15 mouse cellular contexts compared by ENCODE assay signal in the genomic region with DNA sequence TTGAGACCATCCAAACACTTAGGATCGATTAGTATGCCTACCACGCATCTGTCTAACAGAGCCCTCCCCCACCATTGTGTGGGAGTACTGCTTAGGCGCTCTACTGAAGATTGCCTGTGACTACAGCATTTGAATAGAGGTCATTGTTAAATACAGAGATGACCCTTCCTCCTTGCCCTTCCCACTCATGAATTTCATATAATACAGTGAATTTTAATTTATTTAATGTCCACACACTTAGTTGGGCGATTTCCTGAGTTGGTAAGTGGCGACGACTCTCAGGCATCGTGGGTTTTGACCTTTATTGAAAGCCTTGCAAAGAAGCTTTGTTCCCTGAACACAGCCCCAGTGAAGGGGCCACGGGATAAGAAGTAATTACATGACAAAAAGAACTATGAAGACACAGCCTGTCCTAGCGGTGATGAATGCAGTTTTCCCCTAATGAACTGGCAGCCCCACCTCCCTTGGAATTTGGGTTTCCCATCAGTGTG.
DNase-seq lines count a peak whose midpoint lies in the region; ATAC-seq lines count a peak whose summit lies in the region.
"Had no signal": no experiment of that assay in that cellular context is flagged by ENCODE, and none has a peak within 500 bp of the region (broad histone marks: within the 10 kb centered on the region; RNA-seq: fewer than 3 reads in every experiment).

No protein-coding gene starts in this region.

- peak overlapping the region; percentile 15; the same call in 1 of the 2 replicates for H3K4me2 ChIP-seq in midbrain, embryonic 11.5 days
- no peak overlapping the region for H3K4me2 ChIP-seq in midbrain, embryonic 16.5 days (ENCODE audit: low read length)
- H3K4me2 ChIP-seq in hindbrain, embryonic 12.5 days (replicated peaks): peak overlapping the region; percentile 31; the same call in 1 of the 2 replicates
- H3K4me2 ChIP-seq in kidney, embryonic 16.5 days (replicated peaks; ENCODE audit: low read depth, low read length): no peak overlapping the region
- H3K4me2 ChIP-seq: hindbrain, embryonic 15.5 days; kidney, embryonic 15.5 days; liver, embryonic 15.5 days had no signal

- H3K27me3 ChIP-seq in midbrain, embryonic 11.5 days (ENCODE audit: control insufficient read depth, insufficient read depth, low read length): peaks cover 7% of the 10 kb centered on the region
- H3K27me3 ChIP-seq in midbrain, embryonic 16.5 days (ENCODE audit: control insufficient read depth, insufficient read depth, low read depth, low read length): no peaks in the 10 kb centered on the region
- no peaks in the 10 kb centered on the region for H3K27me3 ChIP-seq in embryonic facial prominence, embryonic 10.5 days (replicated peaks; ENCODE audit: low read depth, poor library complexity, severe bottlenecking)
- H3K27me3 ChIP-seq in hindbrain, embryonic 12.5 days: peaks cover 3% of the 10 kb centered on the region
- no peaks in the 10 kb centered on the region for H3K27me3 ChIP-seq in kidney, embryonic 16.5 days (ENCODE audit: insufficient read depth, low read length)
- H3K27me3 ChIP-seq: hindbrain, embryonic 15.5 days; kidney, embryonic 15.5 days; liver, embryonic 15.5 days had no signal

- H3K9ac ChIP-seq in midbrain, embryonic 11.5 days (ENCODE audit: low read length): no peak overlapping the region
- no peak overlapping the region for H3K9ac ChIP-seq in midbrain, embryonic 16.5 days (ENCODE audit: low read depth, low read length)
- H3K9ac ChIP-seq in hindbrain, embryonic 12.5 days: no peak overlapping the region
- H3K9ac ChIP-seq in kidney, embryonic 16.5 days (replicated peaks; ENCODE audit: low read length): no peak overlapping the region
- H3K9ac ChIP-seq: hindbrain, embryonic 15.5 days; kidney, embryonic 15.5 days; liver, embryonic 15.5 days had no signal

- peak; percentile 93 for DNase-seq in midbrain, embryonic 11.5 days (ENCODE audit: low spot score, missing footprints)
- DNase-seq in embryonic facial prominence, embryonic 10.5 days (ENCODE audit: low spot score): peak; percentile 22
- DNase-seq in natural killer cell, adult 2 months (ENCODE audit: low spot score in 2 of 2): no peak
- DNase-seq in layer of hippocampus, postnatal 14 days (ENCODE audit: low spot score in 2 of 2): no peak
- DNase-seq in urinary bladder, postnatal 10 days (ENCODE audit: low spot score): no peak
- DNase-seq: cerebellum, postnatal 10 days; left cerebral cortex, postnatal 4 days; right cerebral cortex, postnatal 14 days; thymus, adult 18-20 months had no signal

- ATAC-seq in midbrain, embryonic 11.5 days (ENCODE audit: low FRiP score): peak; percentile 94
- ATAC-seq in midbrain, embryonic 16.5 days: no peak
- ATAC-seq in hindbrain, embryonic 12.5 days (ENCODE audit: low FRiP score): peak; percentile 90
- ATAC-seq in kidney, embryonic 16.5 days (ENCODE audit: low FRiP score, low TSS enrichment): no peak

- H3K27ac ChIP-seq in midbrain, embryonic 11.5 days (ENCODE audit: low read depth, low read length): no peak overlapping the region
- no peak overlapping the region for H3K27ac ChIP-seq in midbrain, embryonic 16.5 days (ENCODE audit: low read length)
- no peak overlapping the region; the same call in 1 of the 2 replicates for H3K27ac ChIP-seq in embryonic facial prominence, embryonic 10.5 days (replicated peaks)
- 0 out of 2 replicates have a peak overlapping the region, but pooled peaks have one; percentile 18 for H3K27ac ChIP-seq in hindbrain, embryonic 12.5 days
- no peak overlapping the region for H3K27ac ChIP-seq in kidney, embryonic 16.5 days (ENCODE audit: low read length)
- H3K27ac ChIP-seq: hindbrain, embryonic 15.5 days; kidney, embryonic 15.5 days; liver, embryonic 15.5 days had no signal

- H3K4me1 ChIP-seq in midbrain, embryonic 11.5 days (ENCODE audit: control insufficient read depth, insufficient read depth, low read length): peaks cover 17% of the 10 kb centered on the region
- H3K4me1 ChIP-seq in midbrain, embryonic 16.5 days (ENCODE audit: control insufficient read depth, insufficient read depth, low read length): no peaks in the 10 kb centered on the region
- no peaks in the 10 kb centered on the region; the same call in 1 of the 2 replicates for H3K4me1 ChIP-seq in embryonic facial prominence, embryonic 10.5 days
- peaks cover 15% of the 10 kb centered on the region for H3K4me1 ChIP-seq in hindbrain, embryonic 12.5 days
- H3K4me1 ChIP-seq in kidney, embryonic 16.5 days (ENCODE audit: insufficient read depth, low read length): no peaks in the 10 kb centered on the region
- H3K4me1 ChIP-seq: hindbrain, embryonic 15.5 days; kidney, embryonic 15.5 days; liver, embryonic 15.5 days had no signal

- no peaks in the 10 kb centered on the region for H3K9me3 ChIP-seq in midbrain, embryonic 11.5 days (ENCODE audit: control insufficient read depth, low read length)
- H3K9me3 ChIP-seq in midbrain, embryonic 16.5 days (replicated peaks; ENCODE audit: control insufficient read depth, low read length, poor library complexity, severe bottlenecking): no peaks in the 10 kb centered on the region
- H3K9me3 ChIP-seq in embryonic facial prominence, embryonic 10.5 days: no peaks in the 10 kb centered on the region
- no peaks in the 10 kb centered on the region for H3K9me3 ChIP-seq in hindbrain, embryonic 12.5 days (replicated peaks)
- no peaks in the 10 kb centered on the region for H3K9me3 ChIP-seq in kidney, embryonic 16.5 days (ENCODE audit: low read length)
- H3K9me3 ChIP-seq: hindbrain, embryonic 15.5 days; kidney, embryonic 15.5 days; liver, embryonic 15.5 days had no signal

- WGBS in midbrain, embryonic 11.5 days: 20% methylated on average over 9 of the region's 9 CpGs
- WGBS in midbrain, embryonic 16.5 days: 15% methylated on average over 9 of the region's 9 CpGs
- 51% methylated on average over 9 of the region's 9 CpGs for WGBS in embryonic facial prominence, embryonic 10.5 days
- 23% methylated on average over 9 of the region's 9 CpGs for WGBS in hindbrain, embryonic 12.5 days
- 72% methylated on average over 9 of the region's 9 CpGs for WGBS in kidney, embryonic 16.5 days

- no peak overlapping the region for H3K4me3 ChIP-seq in midbrain, embryonic 11.5 days (ENCODE audit: low read depth, low read length)
- no peak overlapping the region for H3K4me3 ChIP-seq in midbrain, embryonic 16.5 days (ENCODE audit: low read depth, low read length)
- H3K4me3 ChIP-seq in embryonic facial prominence, embryonic 10.5 days: no peak overlapping the region
- no peak overlapping the region for H3K4me3 ChIP-seq in hindbrain, embryonic 12.5 days
- H3K4me3 ChIP-seq in kidney, embryonic 16.5 days (ENCODE audit: low read length): no peak overlapping the region
- H3K4me3 ChIP-seq: hindbrain, embryonic 15.5 days; kidney, embryonic 15.5 days; liver, embryonic 15.5 days had no signal

- H3K36me3 ChIP-seq in midbrain, embryonic 11.5 days (ENCODE audit: control insufficient read depth, insufficient read depth, low read length): no peaks in the 10 kb centered on the region
- no peaks in the 10 kb centered on the region for H3K36me3 ChIP-seq in midbrain, embryonic 16.5 days (ENCODE audit: control insufficient read depth, insufficient read depth, low read length)
- no peaks in the 10 kb centered on the region for H3K36me3 ChIP-seq in embryonic facial prominence, embryonic 10.5 days (replicated peaks)
- H3K36me3 ChIP-seq in hindbrain, embryonic 12.5 days: no peaks in the 10 kb centered on the region
- H3K36me3 ChIP-seq in kidney, embryonic 16.5 days (ENCODE audit: insufficient read depth, low read length): no peaks in the 10 kb centered on the region
- H3K36me3 ChIP-seq: hindbrain, embryonic 15.5 days; kidney, embryonic 15.5 days; liver, embryonic 15.5 days had no signal

Comparison
In these comparisons a context has a peak if more than half of its experiments do, and no peak if none do; other contexts are left out.
1. ATAC-seq: peak in midbrain, embryonic 11.5 days (single experiment) and hindbrain, embryonic 12.5 days (single experiment); none in midbrain, embryonic 16.5 days (single experiment) and kidney, embryonic 16.5 days (single experiment).
2. H3K4me2 ChIP-seq: peak in midbrain, embryonic 11.5 days (single experiment) and hindbrain, embryonic 12.5 days (single experiment); none in midbrain, embryonic 16.5 days (single experiment) and kidney, embryonic 16.5 days (single experiment).
3. DNase-seq: peak in midbrain, embryonic 11.5 days (single experiment) and embryonic facial prominence, embryonic 10.5 days (single experiment); none in natural killer cell, adult 2 months (0 of 2), layer of hippocampus, postnatal 14 days (0 of 2) and urinary bladder, postnatal 10 days (single experiment).